Mouse (Mus musculus) lung, postnatal 36 days (tissue): ENCODE results near the gene Ccl26.
"Not testable (repeated sequence)": the region's sequence is repeated elsewhere in the genome, so short reads cannot be mapped to it uniquely, and the experiment has no call there.

Source experiments
- DNase-seq: peaks from one replicate; pipeline ENCODE4 v3.0.0; 2022; ENCODE audit warnings: mixed read lengths

Ccl26 gene

DNA sequence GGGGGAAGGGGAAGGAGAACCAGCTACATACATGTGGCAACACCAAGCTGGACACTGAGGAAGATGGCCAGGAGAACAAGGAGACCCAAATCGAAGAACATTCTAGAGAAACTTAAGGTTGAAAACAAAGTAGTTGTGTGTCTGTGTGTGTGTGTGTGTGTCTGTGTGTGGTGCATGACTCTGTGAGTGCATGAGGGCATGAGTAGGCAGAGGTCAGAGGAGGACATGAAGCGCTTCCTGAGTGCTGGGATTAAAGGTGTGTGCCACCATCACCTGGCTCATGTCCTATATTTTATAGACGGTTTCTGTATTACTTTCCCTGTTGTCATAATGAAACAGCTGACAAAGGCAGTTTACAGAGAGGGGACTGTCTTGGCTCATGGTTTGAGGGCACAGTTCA is at the start of gene Ccl26:
TSS of gene Ccl26 (minus strand) at position 101 of the 400 bp plus-strand sequence.
- DNase-seq, result no peak

DNA sequence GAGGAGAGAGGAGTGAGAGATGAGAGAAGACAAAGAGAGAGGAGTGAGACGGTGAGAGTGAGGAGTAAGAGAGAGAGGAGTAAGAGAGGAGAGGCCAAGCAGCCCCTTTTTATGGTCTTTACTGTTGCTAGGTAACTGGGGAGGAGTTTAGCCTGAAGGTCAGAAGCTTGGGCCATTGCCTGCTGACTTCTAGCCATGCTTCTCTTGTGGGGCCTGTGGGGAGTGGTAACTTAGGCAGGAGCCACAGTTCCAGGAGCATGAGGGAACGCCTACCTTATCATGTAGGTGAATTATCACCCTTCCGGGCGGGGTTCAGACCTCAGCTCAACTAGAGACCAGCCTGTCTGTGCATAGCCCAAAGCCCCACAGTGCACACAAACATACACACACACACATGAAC is 46.4 kb upstream of the Ccl26 start:
- DNase-seq, result no peak

DNA sequence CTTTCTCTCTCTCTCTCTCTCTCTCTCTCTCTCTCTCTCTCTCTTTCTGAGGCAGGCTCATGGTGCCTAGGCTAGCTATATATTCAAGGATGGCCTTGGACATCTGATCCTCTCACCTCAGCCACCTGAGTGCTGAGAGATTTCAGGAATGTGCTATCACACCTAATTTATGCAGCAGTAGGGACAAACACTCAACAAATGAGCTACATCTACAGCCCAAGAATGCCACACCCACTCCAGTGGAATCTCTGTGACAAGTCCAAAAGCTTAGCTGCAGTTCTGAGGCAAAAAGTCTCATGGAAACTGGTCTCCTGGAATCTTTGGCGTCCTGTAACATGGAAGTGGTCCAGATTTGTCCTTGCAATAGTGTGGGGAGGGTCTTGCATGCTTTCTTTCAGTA is 44.2 kb upstream of the Ccl26 start:
- DNase-seq, result no peak

DNA sequence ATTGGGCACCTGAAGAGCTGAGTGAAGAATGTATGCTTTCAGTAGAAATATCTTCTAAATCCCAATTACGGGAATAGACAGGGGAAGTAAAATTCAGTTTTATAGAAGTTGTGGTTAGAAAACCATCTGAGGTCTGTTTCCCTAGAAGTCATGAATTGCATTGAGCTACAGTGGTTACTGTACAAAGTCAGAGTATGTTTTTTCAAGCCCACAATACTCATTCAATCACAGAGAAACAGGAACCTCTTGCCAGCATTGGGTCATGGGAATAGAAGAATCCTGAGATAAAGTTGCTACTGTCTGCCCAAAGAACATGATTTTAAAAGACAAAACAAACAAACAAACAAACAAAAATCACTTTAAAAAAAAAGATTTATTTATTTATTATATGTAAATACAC is 43.3 kb upstream of the Ccl26 start:
- not testable (repeated sequence) for DNase-seq

DNA sequence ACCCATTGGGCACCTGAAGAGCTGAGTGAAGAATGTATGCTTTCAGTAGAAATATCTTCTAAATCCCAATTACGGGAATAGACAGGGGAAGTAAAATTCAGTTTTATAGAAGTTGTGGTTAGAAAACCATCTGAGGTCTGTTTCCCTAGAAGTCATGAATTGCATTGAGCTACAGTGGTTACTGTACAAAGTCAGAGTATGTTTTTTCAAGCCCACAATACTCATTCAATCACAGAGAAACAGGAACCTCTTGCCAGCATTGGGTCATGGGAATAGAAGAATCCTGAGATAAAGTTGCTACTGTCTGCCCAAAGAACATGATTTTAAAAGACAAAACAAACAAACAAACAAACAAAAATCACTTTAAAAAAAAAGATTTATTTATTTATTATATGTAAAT is 41.3 kb upstream of the Ccl26 start:
- not testable (repeated sequence) for DNase-seq

DNA sequence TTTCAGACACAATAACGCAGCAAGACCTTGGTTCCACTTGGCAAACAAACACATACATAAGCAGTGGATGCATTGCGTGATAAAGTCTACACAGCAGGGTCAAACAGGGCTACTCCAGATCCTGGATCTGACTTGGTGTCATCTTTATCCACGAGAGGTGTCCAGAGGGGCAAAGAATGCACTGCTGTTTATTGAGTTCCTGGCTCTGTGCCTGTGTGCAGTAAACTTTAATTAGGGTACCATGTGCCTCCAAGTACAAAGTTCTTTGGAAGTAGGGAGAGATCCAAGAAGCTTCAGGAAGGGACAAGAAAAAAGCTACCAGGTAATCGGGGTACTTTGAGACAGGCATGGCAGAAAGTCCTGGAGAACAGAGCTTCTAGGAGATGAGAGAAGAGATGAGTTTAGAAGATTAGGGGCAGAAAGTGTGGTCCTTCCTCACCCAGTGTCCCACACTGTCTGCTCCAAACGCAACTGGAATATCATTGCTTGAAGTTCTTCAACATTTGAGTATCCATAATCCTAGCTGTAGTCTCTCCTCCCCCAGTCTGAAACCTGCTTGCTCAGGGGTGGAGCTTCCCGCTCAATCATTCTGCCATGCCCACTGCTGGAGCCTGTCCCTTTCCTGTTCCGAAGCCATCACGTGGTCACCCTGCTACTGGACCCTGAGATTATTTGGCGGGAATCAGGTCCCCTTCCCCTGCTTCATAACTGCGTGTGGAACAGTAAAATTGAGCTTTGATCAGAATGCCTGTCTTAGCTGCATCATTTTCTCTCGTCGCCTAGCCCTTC is 26.8 kb upstream of the Ccl26 start:
- no peak for DNase-seq

DNA sequence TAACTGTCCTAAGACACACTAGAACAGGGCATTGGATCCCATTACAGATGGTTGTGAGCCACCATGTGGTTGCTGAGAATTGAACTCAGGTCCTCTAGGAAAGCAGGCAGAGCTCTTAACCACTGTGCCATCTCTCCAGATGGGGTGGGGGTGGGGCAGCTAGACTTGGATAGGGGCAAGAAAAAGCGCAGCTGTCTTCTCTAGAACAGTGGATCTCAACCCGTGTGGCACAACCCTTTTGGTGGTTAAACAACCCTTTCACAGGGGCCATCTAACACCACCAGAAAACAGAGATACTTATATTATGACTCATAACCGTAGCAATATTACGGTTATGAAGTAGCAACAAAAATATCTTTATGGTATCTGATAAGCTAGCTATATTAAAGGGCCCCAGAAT is 24.4 kb upstream of the Ccl26 start:
- DNase-seq, result no peak

DNA sequence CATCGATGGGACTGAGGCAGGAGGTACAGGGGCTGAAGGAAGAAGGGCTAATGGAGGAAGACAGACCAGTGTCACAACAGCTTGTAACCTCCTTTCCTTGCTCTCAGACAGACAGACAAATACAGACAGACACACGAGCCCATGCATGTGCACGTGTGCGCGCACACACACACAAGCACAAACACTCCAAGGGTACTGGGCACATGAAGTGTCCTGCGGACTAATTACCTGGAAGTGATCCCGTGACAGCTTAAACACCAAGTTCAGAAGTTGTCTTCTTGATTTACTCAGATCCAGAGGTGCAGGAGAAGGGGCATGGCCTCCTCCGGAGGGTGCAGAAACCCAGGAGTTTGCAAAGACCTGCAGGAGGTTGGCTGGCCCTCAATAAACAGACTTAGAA is 22.3 kb upstream of the Ccl26 start:
- no peak for DNase-seq

DNA sequence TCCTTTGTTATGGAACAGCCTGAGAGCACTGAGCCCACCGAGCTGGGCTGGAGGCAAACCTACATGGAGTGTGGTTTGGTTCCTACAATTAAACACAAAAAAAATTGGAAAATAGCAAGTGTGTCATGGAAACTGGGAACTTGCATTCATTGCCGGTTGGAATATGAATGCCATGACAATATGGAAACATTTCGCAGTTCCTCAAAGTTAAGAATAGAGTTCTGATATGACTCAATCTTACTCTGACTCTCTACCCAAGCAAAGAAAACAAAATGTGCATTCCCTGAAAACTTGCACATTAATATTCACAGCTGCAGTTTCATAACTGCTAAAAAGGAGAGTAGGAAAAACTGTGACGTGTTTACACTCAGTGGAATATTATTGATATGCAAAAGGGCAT is 19.0 kb upstream of the Ccl26 start:
- no peak for DNase-seq

DNA sequence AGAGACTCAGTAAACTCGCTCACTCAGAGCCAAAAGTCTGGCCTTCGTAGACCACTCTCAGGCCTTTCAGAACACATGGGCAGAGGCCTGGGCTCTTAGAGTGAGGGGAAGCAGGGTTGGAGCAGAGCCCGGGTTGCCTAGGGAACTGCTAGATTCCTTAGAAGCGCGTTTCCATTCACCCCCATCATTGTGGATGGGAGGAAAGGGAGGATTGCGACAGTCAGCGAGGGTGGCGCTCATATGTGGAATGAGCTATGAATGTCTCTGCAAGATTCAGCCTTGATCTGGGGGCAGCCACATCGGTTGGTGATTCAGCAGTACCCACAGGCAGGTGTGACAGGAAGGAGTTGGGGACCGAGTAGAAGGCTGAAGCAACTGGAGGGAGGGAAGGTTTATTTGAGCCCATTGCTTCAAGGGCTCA is 16.0 kb upstream of the Ccl26 start:
- no peak for DNase-seq

DNA sequence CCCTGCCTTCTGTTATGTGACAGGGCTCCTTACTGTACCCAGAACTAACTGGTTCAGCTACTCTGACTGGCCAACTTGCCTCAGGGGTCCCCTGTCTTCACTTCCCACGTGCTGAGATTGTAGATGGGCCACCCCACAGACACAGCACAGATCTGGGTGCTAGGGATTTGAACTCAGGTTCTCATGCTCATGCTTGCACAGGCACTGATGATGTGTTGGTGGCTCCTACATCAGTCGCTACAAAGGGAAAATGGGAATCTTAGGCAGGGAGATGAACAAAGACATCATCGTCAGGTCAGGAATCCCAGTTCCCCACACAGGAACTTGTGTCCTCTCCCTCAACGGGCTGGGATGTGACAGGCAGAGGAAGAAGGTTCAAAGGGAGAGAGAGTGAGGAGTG is 12.7 kb upstream of the Ccl26 start:
- DNase-seq, result no peak

DNA sequence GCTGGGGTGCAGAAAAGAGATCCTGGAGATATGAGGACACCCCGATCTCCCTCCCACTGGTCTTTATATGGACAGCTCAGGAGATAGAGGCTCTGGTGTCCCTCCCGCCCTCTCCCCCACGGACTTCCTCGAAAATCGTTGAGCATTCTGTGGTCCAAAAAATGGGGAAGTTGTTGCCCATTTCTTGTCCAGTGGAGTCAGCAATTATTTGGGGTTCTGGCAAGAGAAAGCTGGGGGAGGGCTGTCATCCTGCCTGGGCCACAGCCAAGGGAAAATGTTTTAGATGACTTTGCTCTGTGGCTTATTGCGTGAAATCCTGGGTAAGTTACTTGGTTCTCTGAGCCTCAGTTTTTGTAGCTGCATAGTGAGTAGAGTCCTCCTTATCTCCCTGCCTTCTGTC is 9.6 kb upstream of the Ccl26 start, which contains the start of gene Ccl24:
TSS of gene Ccl24 (minus strand) at position 44 of the 400 bp plus-strand sequence.
- peak; percentile 11 for DNase-seq

DNA sequence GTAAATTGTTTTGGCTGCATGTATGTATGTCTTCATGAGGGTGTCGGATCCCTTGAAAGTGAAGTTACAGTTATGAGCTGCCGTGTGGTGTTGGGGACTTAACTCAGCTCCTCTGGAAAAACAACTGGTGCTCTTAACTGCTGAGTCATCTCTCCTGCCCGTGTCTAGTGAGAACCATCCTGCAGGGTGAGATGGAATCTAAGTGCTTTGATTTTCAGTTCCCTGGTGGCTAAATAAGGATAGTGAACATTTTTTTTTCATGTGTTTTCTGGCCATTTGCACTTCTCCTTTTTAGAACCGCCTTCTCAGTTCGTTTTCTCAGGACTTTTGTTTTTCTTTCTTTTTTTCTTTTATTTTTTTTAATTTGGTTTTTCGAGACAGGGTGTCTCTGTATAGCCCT is 5.3 kb upstream of the Ccl26 start:
- DNase-seq, result no peak

DNA sequence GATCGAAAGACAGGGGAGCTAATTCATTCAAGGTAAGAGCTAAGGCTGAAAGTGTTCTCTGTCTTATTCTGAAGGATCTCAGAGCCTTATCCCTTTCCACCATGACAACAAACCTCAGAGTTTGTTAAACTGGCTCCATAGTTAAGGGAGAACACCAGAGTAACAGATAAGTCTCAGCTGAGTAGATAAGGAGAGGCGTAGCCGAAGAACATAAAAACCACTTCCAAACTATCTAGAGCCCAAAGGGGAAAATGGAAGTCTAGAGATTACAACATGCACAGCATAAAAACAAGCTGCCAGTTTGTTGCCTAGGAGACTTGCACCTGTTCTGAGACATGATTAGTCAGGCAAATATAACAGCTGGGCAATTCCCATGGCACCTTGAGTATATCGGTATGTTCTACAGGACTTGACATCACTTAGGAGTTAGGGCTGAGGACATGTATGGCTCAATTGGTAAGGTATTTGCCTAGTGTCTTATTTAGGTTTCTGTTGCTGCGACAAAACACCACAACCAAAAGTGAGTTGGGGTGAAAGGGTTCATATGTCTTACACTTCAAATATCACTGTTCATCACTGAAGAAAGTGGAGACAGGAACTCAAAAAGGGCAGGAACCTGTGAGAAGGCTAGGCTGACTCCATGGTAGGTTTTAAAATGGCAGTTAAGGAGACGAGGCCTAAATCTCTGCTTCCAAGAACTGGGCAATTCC is 4.3 kb upstream of the Ccl26 start:
- DNase-seq, result no peak

DNA sequence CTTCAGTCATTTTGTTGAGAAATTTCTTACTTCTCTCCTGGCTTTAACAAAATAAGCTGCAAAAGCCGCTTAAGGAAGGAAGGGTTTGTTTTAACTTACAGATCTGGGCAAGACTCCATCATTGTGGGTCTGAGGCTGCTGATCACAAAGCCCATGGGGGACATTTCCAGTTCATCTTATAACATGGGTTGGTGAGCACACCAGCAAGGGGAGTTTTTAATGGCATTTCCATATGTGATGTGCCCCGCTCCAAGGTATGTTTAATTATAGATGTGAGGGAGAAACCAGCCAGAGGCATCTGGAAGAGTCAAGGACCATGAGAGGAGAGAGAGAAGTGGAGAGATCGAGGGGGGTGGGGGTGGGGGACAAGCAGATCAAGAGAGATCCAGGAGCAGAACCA is 5.7 kb downstream of the Ccl26 start:
- DNase-seq, result no peak

DNA sequence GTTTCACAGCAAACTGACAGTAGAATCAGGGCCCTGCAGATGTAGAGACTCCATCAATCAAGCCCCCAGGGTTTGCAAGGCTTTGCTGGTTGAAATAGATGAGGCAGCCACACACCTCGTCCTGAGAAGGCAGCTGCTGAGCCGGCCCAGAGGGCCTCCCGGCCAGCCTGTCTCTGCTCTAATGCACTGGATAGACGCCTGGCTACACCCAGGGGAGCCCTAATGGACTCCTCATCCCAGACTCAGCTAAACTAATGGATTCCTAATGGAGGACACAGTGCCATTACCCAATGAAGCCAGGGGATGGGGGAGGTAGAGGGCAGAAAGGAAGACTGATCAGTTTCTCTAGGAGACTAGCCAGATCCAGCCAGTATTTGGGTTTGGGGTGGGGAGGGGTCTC is 6.3 kb downstream of the Ccl26 start:
- no peak for DNase-seq

DNA sequence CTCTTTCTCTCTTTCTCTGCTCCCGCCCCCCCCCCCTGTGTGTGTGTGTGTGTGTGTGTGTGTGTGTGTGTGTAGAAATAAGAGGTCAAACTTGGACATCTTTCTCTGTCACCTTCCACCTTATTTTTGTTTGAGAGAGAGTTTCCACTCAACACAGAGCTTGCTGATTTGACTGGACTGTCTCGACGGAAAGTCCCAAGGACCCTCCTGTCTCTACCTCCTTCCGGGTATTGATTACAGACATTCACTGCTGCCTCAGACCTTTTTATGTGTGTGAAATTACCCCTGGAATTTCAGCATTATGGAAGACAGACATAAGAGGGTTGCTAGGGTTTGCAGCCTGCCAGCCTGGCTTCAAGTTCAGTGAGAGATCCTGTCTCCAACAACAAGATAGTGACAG is 7.1 kb downstream of the Ccl26 start:
- no peak for DNase-seq

DNA sequence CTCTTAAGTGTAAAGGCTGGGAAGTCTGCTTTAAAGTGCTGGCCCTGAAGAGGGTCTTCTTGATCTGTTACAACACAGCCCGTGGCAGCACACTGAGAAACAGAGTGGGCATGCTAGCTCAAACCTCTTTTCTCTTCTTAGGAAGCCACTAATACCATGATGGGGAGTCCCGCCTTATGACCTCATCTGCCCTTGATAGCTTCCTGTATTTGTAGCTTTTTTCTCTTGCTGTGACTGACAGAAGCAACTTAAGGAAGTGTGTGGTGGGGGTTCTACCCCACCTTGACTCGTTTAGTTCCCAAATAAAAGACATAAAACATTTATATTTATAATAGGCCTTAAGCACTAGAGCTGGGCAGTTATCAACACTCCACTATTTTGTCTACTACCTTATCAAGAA is 11.8 kb downstream of the Ccl26 start:
- no peak for DNase-seq

DNA sequence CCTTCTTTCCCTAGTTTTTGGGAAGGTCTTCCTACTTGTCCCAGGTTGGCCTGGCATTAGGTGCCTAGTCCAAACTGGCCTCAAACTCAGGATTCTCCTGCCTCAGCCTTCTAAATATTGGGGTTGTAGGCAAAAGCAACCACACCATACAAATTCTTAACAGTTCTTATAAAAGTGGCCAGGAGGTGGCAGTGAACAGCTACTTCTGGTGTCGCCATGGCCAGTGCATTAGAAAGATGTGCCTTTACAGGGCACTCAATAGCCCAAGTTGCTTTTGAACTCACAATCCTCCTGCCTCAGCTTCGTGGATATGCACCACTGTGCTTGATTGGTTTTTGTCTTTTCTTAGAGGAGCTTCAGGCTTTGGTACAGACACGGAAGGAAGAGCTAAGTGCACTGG is 12.5 kb downstream of the Ccl26 start:
- peak; percentile 69 for DNase-seq

DNA sequence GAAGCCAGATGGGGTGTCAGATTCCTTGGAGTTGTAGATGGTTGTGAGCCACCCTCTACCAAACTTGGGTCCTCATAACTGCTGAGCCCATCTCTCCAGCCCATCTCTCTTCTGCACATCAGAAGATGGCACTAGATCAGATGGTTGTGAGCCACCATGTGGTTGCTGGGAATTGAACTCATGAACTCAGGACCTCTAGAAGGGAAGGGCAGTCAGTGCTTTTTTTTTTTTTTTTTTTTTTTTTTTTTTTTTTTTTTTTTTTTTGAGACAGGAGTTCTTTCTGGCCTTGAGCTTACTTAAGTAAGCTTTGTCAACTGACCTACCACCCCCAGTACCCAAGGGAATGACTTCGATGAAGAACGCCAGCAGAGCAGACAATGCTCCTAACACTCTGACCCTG is 15.4 kb downstream of the Ccl26 start:
- no peak for DNase-seq

DNA sequence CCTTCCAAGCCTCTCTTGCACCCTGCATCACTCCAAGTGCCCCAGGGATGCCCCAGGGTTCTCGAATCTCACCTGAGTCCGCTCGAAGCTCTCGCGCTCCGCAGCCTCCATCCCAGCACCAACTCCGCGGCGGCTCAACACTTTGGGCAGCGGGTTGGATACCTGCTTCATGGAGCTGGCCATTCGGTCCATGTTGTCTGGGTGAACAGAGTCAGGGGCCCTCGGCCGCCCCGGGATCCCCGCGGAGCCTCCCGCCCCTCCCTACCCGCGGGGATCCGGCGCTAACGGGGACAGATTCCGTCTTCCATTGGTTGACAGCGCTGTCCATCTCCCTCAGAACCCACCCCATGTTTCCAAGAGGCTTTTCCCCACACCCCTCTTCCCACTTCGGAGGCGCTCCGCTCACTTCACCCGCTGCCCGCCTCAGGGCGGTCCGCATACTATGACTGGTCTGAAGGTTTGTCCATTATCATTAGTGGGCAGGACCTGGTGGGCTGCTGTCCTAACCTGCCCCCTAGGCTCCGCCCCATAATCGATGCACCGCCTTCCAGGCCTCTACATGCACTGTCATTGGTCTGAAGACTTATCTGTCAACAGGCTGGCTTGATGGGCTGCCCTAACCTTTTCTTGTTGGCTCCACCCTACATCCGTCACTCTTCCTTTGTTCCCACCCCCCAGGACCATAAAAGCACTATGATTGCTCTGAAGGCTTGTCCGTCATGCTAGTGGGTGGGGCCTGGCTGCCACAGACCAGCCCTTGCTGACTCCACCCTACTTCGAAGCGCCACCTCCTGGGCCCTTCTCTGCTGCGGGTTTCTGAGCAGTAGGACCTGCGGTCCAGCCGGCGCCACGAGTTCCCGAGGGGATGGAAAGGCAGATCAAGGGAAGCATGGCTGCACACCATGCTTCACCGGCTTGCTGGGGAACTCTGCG is 18.2 kb downstream of the Ccl26 start, which contains the start of gene Hip1:
TSS of gene Hip1 (minus strand) at position 256 of the 933 bp plus-strand sequence.
- DNase-seq, result peak; percentile 100

DNA sequence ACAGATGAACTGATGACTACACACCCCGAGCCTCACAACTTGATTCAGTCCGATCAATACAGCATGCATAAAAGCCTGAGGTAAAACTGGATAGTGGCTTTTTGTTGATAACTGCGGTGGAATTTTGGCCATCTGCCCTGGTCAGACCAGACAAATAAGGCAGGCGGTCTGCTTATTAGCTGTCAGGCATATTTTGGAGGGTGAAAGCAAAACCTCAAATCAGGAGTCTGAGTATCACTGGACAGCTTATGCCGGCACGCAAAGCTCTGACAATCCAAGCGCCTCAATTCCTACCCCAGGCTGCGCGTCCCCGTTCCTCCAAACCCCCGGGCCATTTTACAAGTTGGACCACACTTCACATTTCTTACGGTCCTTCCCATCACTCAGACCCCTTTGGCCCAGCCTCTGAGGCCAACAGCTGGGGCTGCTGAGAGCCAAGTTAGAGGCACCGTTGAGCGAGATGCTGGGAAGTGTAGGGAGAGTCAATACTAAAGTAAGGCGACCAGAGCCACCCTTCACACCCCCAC is 19.3 kb downstream of the Ccl26 start:
- peak; percentile 63 for DNase-seq

DNA sequence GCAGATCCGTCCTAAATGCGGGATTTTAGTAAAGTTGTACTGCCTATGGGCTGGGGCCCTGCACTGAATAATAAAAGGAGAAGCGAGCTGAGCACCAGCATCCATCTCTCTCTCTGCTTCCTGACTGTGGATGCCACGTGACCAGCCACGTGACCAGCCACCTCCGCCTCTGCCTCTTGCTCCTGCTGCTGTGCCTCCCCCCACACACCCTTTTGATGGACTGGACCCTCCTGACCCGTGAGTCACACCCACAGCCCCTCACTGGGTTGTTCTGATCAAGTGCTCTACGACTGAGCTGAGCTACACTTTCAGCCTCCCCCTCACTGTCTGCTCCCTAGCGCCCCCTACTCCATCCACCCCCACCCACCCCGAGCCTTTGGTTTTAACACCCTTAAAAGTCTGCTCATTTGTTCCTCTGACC is 25.6 kb downstream of the Ccl26 start:
- DNase-seq, result peak; percentile 7
